8 mouse cellular contexts compared by ENCODE assay signal in genomic region chr8:126876300-126877038, GRCm38 (mm10).
DNase-seq lines count a peak whose midpoint lies in the region; ATAC-seq and TF ChIP-seq lines count a peak whose summit lies in the region.

No protein-coding gene starts in this region.

- TF ChIP-seq EP300 in lung, postnatal 0 days (IDR thresholded peaks at IDR 0.05), result no peak

- TF ChIP-seq CTCF in intestine, postnatal 0 days (IDR thresholded peaks at IDR 0.05; ENCODE audit: low read depth), result no peak
- TF ChIP-seq CTCF in lung, postnatal 0 days (IDR thresholded peaks at IDR 0.05), result no peak

- H3K9me3 ChIP-seq in forebrain, embryonic 10.5 days, result 0 out of 2 replicates have a peak, but pooled peaks cover 6% of the 10 kb centered on the region
- H3K9me3 ChIP-seq in forebrain, embryonic 14.5 days (replicated peaks; ENCODE audit: control insufficient read depth, low read length), result no peaks in the 10 kb centered on the region
- no peaks in the 10 kb centered on the region for H3K9me3 ChIP-seq in intestine, postnatal 0 days (ENCODE audit: control insufficient read depth)
- no peaks in the 10 kb centered on the region for H3K9me3 ChIP-seq in lung, postnatal 0 days (ENCODE audit: low read length)

- WGBS in forebrain, embryonic 10.5 days, result 67% methylated on average over 9 of the region's 9 CpGs
- 67% methylated on average over 9 of the region's 9 CpGs for WGBS in forebrain, embryonic 14.5 days
- 21% methylated on average over 9 of the region's 9 CpGs for WGBS in intestine, postnatal 0 days
- whole genome bisulfite sequencing in lung, postnatal 0 days, result 34% methylated on average over 9 of the region's 9 CpGs

- no peak overlapping the region for H3K9ac ChIP-seq in forebrain, embryonic 14.5 days (ENCODE audit: low read length)
- 0 out of 2 replicates have a peak overlapping the region, but pooled peaks have one; percentile 2 for H3K9ac ChIP-seq in intestine, postnatal 0 days (ENCODE audit: low read depth, low read length)
- H3K9ac ChIP-seq in lung, postnatal 0 days (replicated peaks; ENCODE audit: low read depth), result no peak overlapping the region

- no peak for ATAC-seq in forebrain, embryonic 14.5 days
- peak; percentile 46 for ATAC-seq in intestine, postnatal 0 days
- ATAC-seq in lung, postnatal 0 days, result peak; percentile 49; the same call in 1 of the 2 replicates
- ATAC-seq in CD4-positive, CD25-positive, alpha-beta regulatory T cell, adult 4 months, result no peak

- H3K4me1 ChIP-seq in forebrain, embryonic 10.5 days, result peaks cover 13% of the 10 kb centered on the region
- no peaks in the 10 kb centered on the region for H3K4me1 ChIP-seq in forebrain, embryonic 14.5 days (ENCODE audit: control insufficient read depth, insufficient read depth, low read length)
- H3K4me1 ChIP-seq in intestine, postnatal 0 days (replicated peaks; ENCODE audit: control insufficient read depth, insufficient read depth, low read length), result peaks cover 10% of the 10 kb centered on the region
- H3K4me1 ChIP-seq in lung, postnatal 0 days (ENCODE audit: insufficient read depth, low read depth, low read length), result no peaks in the 10 kb centered on the region

- no peak overlapping the region for H3K4me3 ChIP-seq in forebrain, embryonic 10.5 days
- no peak overlapping the region for H3K4me3 ChIP-seq in forebrain, embryonic 14.5 days (ENCODE audit: low read depth, low read length)
- no peak overlapping the region for H3K4me3 ChIP-seq in intestine, postnatal 0 days (ENCODE audit: low read depth, low read length)
- H3K4me3 ChIP-seq in lung, postnatal 0 days (ENCODE audit: low read depth, low read length), result no peak overlapping the region

- H3K36me3 ChIP-seq in forebrain, embryonic 10.5 days (replicated peaks), result no peaks in the 10 kb centered on the region
- no peaks in the 10 kb centered on the region for H3K36me3 ChIP-seq in forebrain, embryonic 14.5 days (ENCODE audit: control insufficient read depth, insufficient read depth, low read length)
- H3K36me3 ChIP-seq in intestine, postnatal 0 days (ENCODE audit: control insufficient read depth, insufficient read depth), result no peaks in the 10 kb centered on the region
- no peaks in the 10 kb centered on the region for H3K36me3 ChIP-seq in lung, postnatal 0 days (ENCODE audit: insufficient read depth, low read length)

- peak overlapping the region; percentile 25; the same call in 1 of the 2 replicates for H3K27ac ChIP-seq in forebrain, embryonic 10.5 days
- no peak overlapping the region for H3K27ac ChIP-seq in forebrain, embryonic 14.5 days (ENCODE audit: low read depth, low read length)
- H3K27ac ChIP-seq in intestine, postnatal 0 days (ENCODE audit: low read depth, low read length), result peak overlapping the region; percentile 77
- H3K27ac ChIP-seq in lung, postnatal 0 days (ENCODE audit: low read length), result peak overlapping the region; percentile 9; the same call in 1 of the 2 replicates

- H3K4me2 ChIP-seq in forebrain, embryonic 14.5 days (ENCODE audit: low read length), result no peak overlapping the region
- H3K4me2 ChIP-seq in intestine, postnatal 0 days (replicated peaks; ENCODE audit: low read depth), result peak overlapping the region; percentile 1; the same call in 1 of the 2 replicates
- no peak overlapping the region for H3K4me2 ChIP-seq in lung, postnatal 0 days (replicated peaks; ENCODE audit: low read depth, low read length)

- DNase-seq in forebrain, embryonic 10.5 days (ENCODE audit: extremely low spot score, low spot score), result no peak
- DNase-seq in forebrain, embryonic 14.5 days (ENCODE audit: low spot score), result no peak
- peak; percentile 36 for DNase-seq in embryo, embryonic 10 days (ENCODE audit: low spot score)
- DNase-seq in lung, postnatal 0 days (ENCODE audit: low spot score), result peak; percentile 41
- no peak for DNase-seq in testis, postnatal 10 days (ENCODE audit: low spot score)
- DNase-seq in left cerebral cortex, adult 11 months (ENCODE audit: low spot score), result no peak

- no peaks in the 10 kb centered on the region for H3K27me3 ChIP-seq in forebrain, embryonic 10.5 days (ENCODE audit: poor library complexity, severe bottlenecking)
- no peaks in the 10 kb centered on the region for H3K27me3 ChIP-seq in forebrain, embryonic 14.5 days (replicated peaks; ENCODE audit: control insufficient read depth, insufficient read depth, low read length)
- H3K27me3 ChIP-seq in intestine, postnatal 0 days (replicated peaks; ENCODE audit: control insufficient read depth, insufficient read depth, low read length), result no peaks in the 10 kb centered on the region
- H3K27me3 ChIP-seq in lung, postnatal 0 days (replicated peaks; ENCODE audit: insufficient read depth, low read length), result no peaks in the 10 kb centered on the region

Comparison
In these comparisons a context has a peak if more than half of its experiments do, and no peak if none do; other contexts are left out.
1. DNase-seq: peak in embryo, embryonic 10 days (single experiment) and lung, postnatal 0 days (single experiment); none in forebrain, embryonic 10.5 days (single experiment), forebrain, embryonic 14.5 days (single experiment), testis, postnatal 10 days (single experiment) and left cerebral cortex, adult 11 months (single experiment).
2. ATAC-seq: peak in intestine, postnatal 0 days (single experiment) and lung, postnatal 0 days (single experiment); none in forebrain, embryonic 14.5 days (single experiment) and CD4-positive, CD25-positive, alpha-beta regulatory T cell, adult 4 months (single experiment).